Mouse (Mus musculus): ENCODE measurements around the gene Spata25. TPM values are rescaled to one million over a fixed set of nuclear protein-coding genes. Genes with fewer than 3 reads are reported as not detected.

Spata25 gene
- polyA plus RNA-seq, 1 experiment from 2014 or later, result 0.29 TPM

- ATAC-seq (ENCODE audit: low FRiP score, low TSS enrichment), result peak; percentile 89
- WGBS, result under 1% methylated on average over 86 of the region's 89 CpGs
- Histone ChIP-seq H3K9me3 (ENCODE audit: control insufficient read depth, low read length) (no peaks in the 10 kb centered on the region), H3K27ac (replicated peaks; ENCODE audit: low read depth, low read length) (peak within 1 kb of the TSS; percentile 57), H3K9ac (replicated peaks; ENCODE audit: low read length) (peak within 1 kb of the TSS; percentile 78), H3K4me3 (replicated peaks; ENCODE audit: low read depth, low read length) (peak within 1 kb of the TSS; percentile 62), H3K27me3 (ENCODE audit: control insufficient read depth, insufficient read depth, low read length) (no peaks in the 10 kb centered on the region), H3K4me1 (ENCODE audit: control insufficient read depth, insufficient read depth, low read length) (peaks cover 3% of the 10 kb centered on the region; the same call in 1 of the 2 replicates), H3K4me2 (ENCODE audit: low read length) (peak within 1 kb of the TSS; percentile 89), H3K36me3 (ENCODE audit: control insufficient read depth, insufficient read depth, low read length) (peaks cover 11% of the 10 kb centered on the region)
- DNase-seq, result peak; percentile 89
These were observed 42.6 kb downstream of the Spata25 start, which contains the start of gene Snx21 for GRCm38 (mm10) chr2:164785481-164786387. Gene Snx21 (plus strand): TSS chr2:164785823.

DNA sequence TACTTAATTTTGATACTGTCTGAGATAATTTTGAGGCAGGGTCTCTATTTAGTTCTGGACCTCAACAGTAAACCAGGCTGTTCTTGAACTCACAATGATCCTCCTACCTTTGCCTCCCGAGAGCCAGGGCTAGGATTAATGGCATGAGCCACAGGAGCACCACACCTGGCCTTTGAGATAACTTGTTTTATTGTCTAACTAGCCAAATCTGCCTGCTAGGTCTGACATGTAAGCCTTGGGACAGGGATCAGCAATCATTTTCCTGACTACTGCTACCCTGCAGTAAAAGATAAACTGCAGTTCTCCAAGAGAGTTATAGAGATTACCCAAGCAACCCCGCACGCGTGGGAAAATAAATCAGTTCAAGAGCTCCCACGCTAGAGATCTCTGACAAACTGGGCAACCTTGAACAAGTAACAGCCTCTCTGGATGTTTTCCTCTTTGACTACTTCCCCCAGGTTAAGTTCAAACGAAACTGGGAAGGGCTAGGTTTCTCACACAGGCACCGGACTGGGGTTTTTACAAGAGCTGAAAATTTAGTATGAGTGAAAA, 43.4 kb downstream of the Spata25 start:
- no peaks in the 10 kb centered on the region for H3K9me3 ChIP-seq (ENCODE audit: control insufficient read depth, low read length)
- peaks cover 10% of the 10 kb centered on the region for H3K36me3 ChIP-seq (ENCODE audit: control insufficient read depth, insufficient read depth, low read length)
- ATAC-seq (ENCODE audit: low FRiP score, low TSS enrichment), result no peak
- H3K4me2 ChIP-seq (ENCODE audit: low read length), result peak overlapping the region; percentile 89
- H3K27me3 ChIP-seq (ENCODE audit: control insufficient read depth, insufficient read depth, low read length), result no peaks in the 10 kb centered on the region
- H3K27ac ChIP-seq (replicated peaks; ENCODE audit: low read depth, low read length), result peak overlapping the region; percentile 57; the same call in 1 of the 2 replicates
- H3K9ac ChIP-seq (replicated peaks; ENCODE audit: low read length), result peak overlapping the region; percentile 78; the same call in 1 of the 2 replicates
- peaks cover 3% of the 10 kb centered on the region; the same call in 1 of the 2 replicates for H3K4me1 ChIP-seq (ENCODE audit: control insufficient read depth, insufficient read depth, low read length)
- WGBS, result 13% methylated on average over 7 of the region's 7 CpGs
- H3K4me3 ChIP-seq (replicated peaks; ENCODE audit: low read depth, low read length), result peak overlapping the region; percentile 62
- no peak for DNase-seq

DNA sequence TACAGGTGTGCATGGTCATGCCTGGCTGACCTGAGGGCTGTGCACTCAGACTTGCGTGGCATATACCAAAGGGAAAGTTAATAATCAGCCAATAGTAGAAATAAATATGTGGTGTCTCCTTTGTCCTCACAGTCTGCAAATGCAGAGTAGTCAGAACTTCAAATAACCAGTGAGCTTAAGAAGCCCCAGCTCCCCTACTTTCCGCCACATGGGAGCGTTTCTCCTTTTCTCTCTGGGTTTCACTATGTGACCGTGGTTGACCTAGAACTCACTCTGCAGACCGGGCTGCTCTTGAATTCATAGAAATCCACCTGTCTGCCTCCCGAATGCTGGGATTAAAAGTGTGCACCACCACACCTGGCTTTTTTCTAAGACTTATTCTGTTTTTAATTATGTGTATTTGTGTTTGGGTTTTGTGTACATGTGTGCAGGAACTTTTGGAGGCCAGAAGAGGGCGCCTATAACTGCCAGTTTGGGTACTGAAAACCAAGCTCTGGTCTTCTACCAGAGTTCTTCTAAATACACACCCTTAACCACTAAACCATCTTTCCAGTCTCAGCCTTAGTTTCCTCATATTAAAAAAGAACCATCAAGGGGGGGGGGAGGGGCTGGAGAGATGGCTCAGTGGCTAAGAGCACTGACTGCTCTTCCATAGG, 44.3 kb downstream of the Spata25 start:
- DNase-seq (no peak), ATAC-seq (ENCODE audit: low FRiP score, low TSS enrichment) (no peak)
- Histone ChIP-seq H3K4me2 (ENCODE audit: low read length) (no peak overlapping the region), H3K4me3 (replicated peaks; ENCODE audit: low read depth, low read length) (no peak overlapping the region), H3K36me3 (ENCODE audit: control insufficient read depth, insufficient read depth, low read length) (peaks cover 5% of the 10 kb centered on the region; the same call in 1 of the 2 replicates), H3K27me3 (ENCODE audit: control insufficient read depth, insufficient read depth, low read length) (no peaks in the 10 kb centered on the region), H3K9me3 (ENCODE audit: control insufficient read depth, low read length) (no peaks in the 10 kb centered on the region), H3K9ac (replicated peaks; ENCODE audit: low read length) (no peak overlapping the region), H3K4me1 (ENCODE audit: control insufficient read depth, insufficient read depth, low read length) (peaks cover 3% of the 10 kb centered on the region; the same call in 1 of the 2 replicates), H3K27ac (replicated peaks; ENCODE audit: low read depth, low read length) (no peak overlapping the region)
- 79% methylated on average over 7 of the region's 7 CpGs for WGBS

GRCm38 (mm10) chr2:164781876-164782275, 46.5 kb downstream of the Spata25 start:
- DNase-seq (no peak), ATAC-seq (ENCODE audit: low FRiP score, low TSS enrichment) (no peak)
- H3K4me1 ChIP-seq (ENCODE audit: control insufficient read depth, insufficient read depth, low read length), result peaks cover 3% of the 10 kb centered on the region; the same call in 1 of the 2 replicates
- no peak overlapping the region for H3K9ac ChIP-seq (replicated peaks; ENCODE audit: low read length)
- H3K36me3 ChIP-seq (ENCODE audit: control insufficient read depth, insufficient read depth, low read length), result no peaks in the 10 kb centered on the region
- H3K27ac ChIP-seq (replicated peaks; ENCODE audit: low read depth, low read length), result no peak overlapping the region
- H3K4me3 ChIP-seq (replicated peaks; ENCODE audit: low read depth, low read length), result no peak overlapping the region
- H3K9me3 ChIP-seq (ENCODE audit: control insufficient read depth, low read length), result no peaks in the 10 kb centered on the region
- WGBS, result 76% methylated on average over 4 of the region's 4 CpGs
- no peak overlapping the region for H3K4me2 ChIP-seq (ENCODE audit: low read length)
- no peaks in the 10 kb centered on the region for H3K27me3 ChIP-seq (ENCODE audit: control insufficient read depth, insufficient read depth, low read length)

DNA sequence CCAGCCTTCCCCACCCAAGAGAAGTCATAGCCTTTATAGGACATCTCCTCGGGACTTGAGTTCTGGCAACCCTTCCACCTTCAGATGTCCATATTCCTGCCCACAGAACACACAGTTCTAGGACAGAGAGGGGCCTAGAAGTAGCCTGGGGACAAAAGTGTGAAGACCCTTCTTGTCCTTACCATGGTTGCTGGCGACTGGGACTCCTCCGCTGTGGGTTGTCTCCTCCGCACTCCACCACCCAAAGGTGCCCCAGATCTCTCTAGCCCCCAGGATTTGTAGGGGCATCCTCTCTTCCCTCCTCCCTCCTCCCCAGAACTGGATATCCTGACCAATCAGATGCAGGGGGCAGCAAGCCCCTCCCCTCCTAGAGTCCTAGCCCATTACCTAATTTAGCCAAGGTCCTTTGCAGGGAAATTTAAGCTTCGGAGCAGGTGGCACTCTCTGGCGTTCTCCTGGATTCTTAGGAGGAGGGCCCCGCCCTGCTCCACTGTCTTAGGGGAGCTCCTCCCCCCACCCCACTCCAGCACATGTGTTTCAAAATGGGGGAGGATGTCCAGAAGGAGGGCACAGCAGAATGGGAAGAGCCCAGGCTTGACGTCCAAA, 48.8 kb downstream of the Spata25 start, which contains the start of gene Tnnc2:
TSS of gene Tnnc2 (minus strand) at position 487 of the 606 bp plus-strand sequence.
- H3K36me3 ChIP-seq (ENCODE audit: control insufficient read depth, insufficient read depth, low read length), result no peaks in the 10 kb centered on the region
- DNase-seq (no peak), ATAC-seq (ENCODE audit: low FRiP score, low TSS enrichment) (no peak)
- H3K27me3 ChIP-seq (ENCODE audit: control insufficient read depth, insufficient read depth, low read length), result no peaks in the 10 kb centered on the region
- no peak within 1 kb of the TSS for H3K4me2 ChIP-seq (ENCODE audit: low read length)
- no peak within 1 kb of the TSS for H3K27ac ChIP-seq (replicated peaks; ENCODE audit: low read depth, low read length)
- H3K9ac ChIP-seq (replicated peaks; ENCODE audit: low read length), result no peak within 1 kb of the TSS
- 71% methylated on average over 8 of the region's 8 CpGs for WGBS
- H3K4me1 ChIP-seq (ENCODE audit: control insufficient read depth, insufficient read depth, low read length), result no peaks in the 10 kb centered on the region
- H3K4me3 ChIP-seq (replicated peaks; ENCODE audit: low read depth, low read length), result no peak within 1 kb of the TSS
- no peaks in the 10 kb centered on the region for H3K9me3 ChIP-seq (ENCODE audit: control insufficient read depth, low read length)

- WGBS, result 86% methylated on average over 7 of the region's 7 CpGs
These were observed 49.5 kb downstream of the Spata25 start for GRCm38 (mm10) chr2:164778809-164779208.

DNA sequence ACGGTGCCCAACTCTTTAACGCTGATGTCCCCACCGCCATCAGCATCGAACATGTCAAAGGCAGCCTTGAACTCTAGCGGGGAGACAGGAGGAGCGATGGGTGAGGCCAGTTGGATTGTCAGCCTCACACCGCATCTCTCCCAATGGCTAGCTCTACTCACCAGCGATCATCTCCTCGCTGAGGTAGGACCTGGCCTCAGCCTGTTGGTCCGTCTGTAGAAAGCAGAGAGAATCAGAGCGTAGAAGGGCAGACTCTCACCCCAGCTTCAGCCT, 50.4 kb downstream of the Spata25 start:
- H3K4me2 ChIP-seq (ENCODE audit: low read length), result no peak overlapping the region
- no peak overlapping the region for H3K4me3 ChIP-seq (replicated peaks; ENCODE audit: low read depth, low read length)
- no peak for DNase-seq
- no peaks in the 10 kb centered on the region for H3K4me1 ChIP-seq (ENCODE audit: control insufficient read depth, insufficient read depth, low read length)
- no peaks in the 10 kb centered on the region for H3K27me3 ChIP-seq (ENCODE audit: control insufficient read depth, insufficient read depth, low read length)
- H3K9ac ChIP-seq (replicated peaks; ENCODE audit: low read length), result no peak overlapping the region
- H3K9me3 ChIP-seq (ENCODE audit: control insufficient read depth, low read length), result no peaks in the 10 kb centered on the region
- no peak for ATAC-seq (ENCODE audit: low FRiP score, low TSS enrichment)
- no peak overlapping the region for H3K27ac ChIP-seq (replicated peaks; ENCODE audit: low read depth, low read length)
- WGBS, result 90% methylated on average over 11 of the region's 11 CpGs
- no peaks in the 10 kb centered on the region for H3K36me3 ChIP-seq (ENCODE audit: control insufficient read depth, insufficient read depth, low read length)

More at GRCm38 (mm10) chr2:164778809-164779208, 49.5 kb downstream of the Spata25 start:
- no peaks in the 10 kb centered on the region for H3K4me1 ChIP-seq (ENCODE audit: control insufficient read depth, insufficient read depth, low read length)
- H3K27me3 ChIP-seq (ENCODE audit: control insufficient read depth, insufficient read depth, low read length), result no peaks in the 10 kb centered on the region
- no peak overlapping the region for H3K4me3 ChIP-seq (replicated peaks; ENCODE audit: low read depth, low read length)
- no peak for DNase-seq
- H3K27ac ChIP-seq (replicated peaks; ENCODE audit: low read depth, low read length), result no peak overlapping the region
- H3K9me3 ChIP-seq (ENCODE audit: control insufficient read depth, low read length), result no peaks in the 10 kb centered on the region
- no peaks in the 10 kb centered on the region for H3K36me3 ChIP-seq (ENCODE audit: control insufficient read depth, insufficient read depth, low read length)
- H3K4me2 ChIP-seq (ENCODE audit: low read length), result no peak overlapping the region
- no peak for ATAC-seq (ENCODE audit: low FRiP score, low TSS enrichment)
- no peak overlapping the region for H3K9ac ChIP-seq (replicated peaks; ENCODE audit: low read length)

DNA sequence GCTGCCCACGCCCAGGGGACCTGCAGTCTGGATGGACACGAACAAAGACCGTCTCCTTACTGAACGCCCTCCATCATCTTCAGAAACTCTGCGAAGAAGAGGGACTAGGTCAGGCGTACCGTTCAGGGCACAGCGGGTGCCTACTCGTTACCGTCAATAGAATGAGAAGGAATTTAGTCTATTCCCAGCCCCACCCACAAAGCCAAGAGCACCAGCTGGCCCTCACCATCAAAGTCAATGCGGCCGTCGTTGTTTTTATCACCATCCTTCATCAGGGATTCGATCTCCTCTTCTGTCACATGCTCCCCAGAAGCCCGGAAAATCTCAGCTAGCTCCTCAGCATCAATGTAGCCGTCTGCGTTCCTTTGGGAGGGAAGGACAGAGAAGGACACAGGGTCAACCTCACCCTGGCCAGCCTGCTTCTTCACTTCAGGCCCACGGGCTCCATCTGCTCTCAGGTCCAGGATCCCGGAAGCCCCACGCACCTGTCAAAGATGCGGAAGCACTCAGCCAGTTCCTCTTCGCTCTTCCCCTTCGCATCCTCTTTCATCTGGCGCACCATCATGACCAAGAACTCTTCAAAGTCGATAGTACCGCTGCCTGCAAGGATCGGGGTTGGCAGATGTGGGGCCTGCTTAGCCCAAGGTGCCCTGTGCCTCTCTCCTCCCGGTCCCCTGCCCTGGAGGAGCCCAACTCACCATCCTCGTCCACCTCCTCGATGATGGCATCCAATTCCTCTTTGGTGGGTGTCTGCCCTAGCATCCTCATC, 50.9 kb downstream of the Spata25 start:
- DNase-seq (no peak), ATAC-seq (ENCODE audit: low FRiP score, low TSS enrichment) (no peak)
- Histone ChIP-seq H3K36me3 (ENCODE audit: control insufficient read depth, insufficient read depth, low read length) (no peaks in the 10 kb centered on the region), H3K4me3 (replicated peaks; ENCODE audit: low read depth, low read length) (no peak overlapping the region), H3K4me1 (ENCODE audit: control insufficient read depth, insufficient read depth, low read length) (no peaks in the 10 kb centered on the region), H3K9ac (replicated peaks; ENCODE audit: low read length) (no peak overlapping the region), H3K9me3 (ENCODE audit: control insufficient read depth, low read length) (no peaks in the 10 kb centered on the region), H3K27me3 (ENCODE audit: control insufficient read depth, insufficient read depth, low read length) (no peaks in the 10 kb centered on the region), H3K27ac (replicated peaks; ENCODE audit: low read depth, low read length) (no peak overlapping the region), H3K4me2 (ENCODE audit: low read length) (no peak overlapping the region)
- 85% methylated on average over 30 of the region's 30 CpGs for WGBS
